Mouse (Mus musculus): ENCODE data around the gene Crebl2.
A peak's percentile ranks its signal among the peaks of the same experiment; 100 is the strongest.

Gene Crebl2

DNA sequence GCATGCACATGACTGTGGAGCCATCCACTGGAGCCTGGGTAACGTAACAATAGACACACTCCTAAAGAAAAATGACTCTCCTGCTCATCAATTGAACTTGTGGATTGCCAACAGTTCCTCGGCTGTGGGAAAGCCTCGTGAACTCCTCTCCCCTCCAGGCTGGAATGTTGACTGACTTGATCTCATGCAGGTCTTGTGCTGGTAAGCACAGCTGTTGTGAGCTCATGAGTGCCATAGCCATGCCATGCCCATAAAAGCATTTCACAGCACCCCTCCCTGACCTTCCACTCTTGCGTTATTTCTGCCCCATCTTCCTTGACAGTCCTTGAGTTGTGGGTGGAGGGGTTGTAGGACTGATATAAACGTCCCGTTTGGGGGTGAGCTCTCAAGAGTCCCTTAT is 9.5 kb upstream of the Crebl2 start:
- DNase-seq (ENCODE audit: low read depth, low spot score): no peak

DNA sequence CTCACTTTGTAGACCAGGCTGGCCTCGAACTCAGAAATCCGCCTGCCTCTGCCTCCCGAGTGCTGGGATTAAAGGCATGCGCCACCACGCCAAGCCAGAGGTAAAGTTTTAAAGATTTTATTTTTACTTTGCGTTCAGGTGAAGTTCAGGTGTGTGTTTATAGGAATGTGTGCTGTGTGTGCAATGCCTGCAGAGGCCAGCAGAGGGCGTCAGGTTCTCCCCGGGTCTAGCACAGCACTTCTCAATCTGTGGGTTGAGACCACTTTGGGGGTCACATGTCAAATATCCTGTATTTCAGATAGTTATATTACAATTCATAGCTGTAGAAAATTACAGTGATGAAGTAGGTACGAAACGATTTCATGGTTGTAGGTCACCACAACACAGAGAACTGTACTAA is 7.1 kb upstream of the Crebl2 start:
- peak; percentile 43 for DNase-seq (ENCODE audit: low read depth, low spot score)

DNA sequence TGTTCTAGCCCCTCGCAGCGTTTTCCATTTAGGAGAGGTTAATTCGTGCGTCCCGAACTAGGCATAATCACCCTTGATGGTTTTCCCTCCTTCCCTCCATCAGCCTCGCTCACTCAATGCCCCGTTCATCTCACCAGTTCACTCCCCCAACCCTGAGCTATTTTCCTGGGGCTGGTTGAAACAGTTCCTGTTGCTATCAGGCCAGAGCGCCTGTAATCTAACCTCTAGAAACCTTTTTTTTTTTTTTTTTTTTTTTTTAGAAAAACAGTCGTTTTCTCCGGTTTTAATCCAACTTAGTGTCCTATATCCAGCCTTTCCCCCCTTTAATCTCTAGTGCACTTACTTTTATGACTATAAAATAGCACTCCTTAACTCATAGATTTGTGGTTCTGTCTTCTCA is 822 bp downstream of the Crebl2 start:
- no peak for DNase-seq (ENCODE audit: low read depth, low spot score)

DNA sequence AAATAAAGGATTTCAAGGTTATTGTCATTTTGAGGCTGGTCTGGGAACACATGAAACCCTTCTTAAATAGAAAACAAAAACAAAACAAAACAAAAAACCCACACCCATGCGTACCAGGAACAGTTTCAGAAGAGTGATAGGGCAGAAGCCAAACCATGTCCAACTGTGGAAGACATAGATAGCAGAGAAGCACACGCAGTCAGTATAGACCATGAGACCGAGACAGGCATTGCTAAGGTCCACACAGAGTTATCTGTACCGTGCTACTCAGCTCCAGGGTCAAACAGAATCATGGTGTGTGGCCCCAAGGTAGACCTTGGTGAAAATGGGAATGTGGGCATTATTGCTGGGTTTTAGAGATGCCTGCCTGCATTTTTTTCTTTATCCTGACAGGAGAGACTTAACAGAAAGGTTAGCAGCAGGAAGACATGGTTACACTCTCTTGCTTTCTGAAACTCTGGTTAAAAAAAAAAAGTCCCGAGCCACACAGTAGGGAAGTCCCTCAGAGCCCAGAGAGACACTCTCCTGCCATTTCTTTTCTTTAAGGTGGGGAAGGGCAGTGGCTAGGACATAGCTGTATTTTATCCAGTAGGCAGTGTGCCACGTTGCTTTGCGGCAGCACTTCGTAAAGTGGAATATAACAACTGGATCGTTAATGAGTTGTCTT is 4.8 kb downstream of the Crebl2 start:
- DNase-seq (ENCODE audit: low read depth, low spot score): peak; percentile 55

DNA sequence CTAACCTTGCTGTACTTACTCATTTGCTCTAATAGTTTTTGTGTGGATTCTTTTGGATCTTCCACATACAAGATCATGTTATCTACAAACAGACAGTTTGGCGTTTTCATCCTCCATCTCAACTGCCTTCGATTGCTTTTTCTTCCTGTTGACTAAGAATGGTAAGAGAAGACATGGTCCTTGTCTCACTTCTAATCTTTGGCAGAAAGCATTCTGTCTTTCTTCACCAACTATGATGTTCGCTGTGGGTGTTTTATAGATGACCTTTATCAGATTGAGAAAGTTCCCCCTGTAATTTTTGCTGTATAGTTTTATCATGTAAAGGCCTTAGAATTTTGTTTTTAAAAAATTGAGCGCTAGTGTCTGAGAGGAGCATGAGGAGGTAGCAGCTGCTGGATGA is 8.2 kb downstream of the Crebl2 start:
- no peak for DNase-seq (ENCODE audit: low read depth, low spot score)

DNA sequence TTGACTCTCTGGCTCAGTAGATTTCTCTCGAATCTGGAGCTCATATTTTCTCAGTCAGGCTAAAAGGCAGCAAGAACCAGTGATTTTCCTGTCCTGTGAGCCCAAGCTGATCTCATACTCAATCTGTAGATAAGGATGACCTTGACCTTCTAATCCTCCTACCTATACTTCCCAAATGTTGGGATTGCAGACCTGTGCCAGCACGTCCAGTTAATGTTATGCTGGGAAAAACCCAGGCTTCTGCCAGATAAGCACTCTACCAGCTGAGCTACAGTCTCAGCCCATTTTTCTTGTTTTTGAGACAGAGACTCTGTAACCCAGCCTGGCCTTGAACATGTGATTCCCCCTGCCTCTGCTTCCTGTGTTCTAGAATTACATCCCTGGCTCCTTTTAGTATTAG is 10.4 kb downstream of the Crebl2 start:
- no peak for DNase-seq (ENCODE audit: low read depth, low spot score)

DNA sequence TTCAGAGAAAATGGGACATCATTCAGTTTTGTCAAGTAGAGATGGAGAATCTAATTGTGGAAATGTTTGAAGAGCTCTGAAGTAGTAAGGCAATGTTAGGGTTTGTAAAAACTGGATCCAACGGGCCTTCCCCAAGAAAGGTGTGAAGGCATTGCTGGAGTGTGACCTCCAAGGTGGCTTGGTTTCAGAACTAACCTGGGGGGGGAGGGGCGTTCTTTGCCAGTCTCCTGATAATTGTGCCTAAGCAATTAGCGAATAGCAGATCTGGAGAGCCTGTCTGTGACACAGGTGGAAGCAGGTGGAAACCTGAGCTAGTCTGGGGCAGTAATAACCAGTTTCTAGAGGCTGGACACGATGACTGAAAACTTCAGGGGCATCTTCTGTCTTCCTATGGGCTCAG is 15.8 kb downstream of the Crebl2 start:
- DNase-seq (ENCODE audit: low read depth, low spot score): no peak

DNA sequence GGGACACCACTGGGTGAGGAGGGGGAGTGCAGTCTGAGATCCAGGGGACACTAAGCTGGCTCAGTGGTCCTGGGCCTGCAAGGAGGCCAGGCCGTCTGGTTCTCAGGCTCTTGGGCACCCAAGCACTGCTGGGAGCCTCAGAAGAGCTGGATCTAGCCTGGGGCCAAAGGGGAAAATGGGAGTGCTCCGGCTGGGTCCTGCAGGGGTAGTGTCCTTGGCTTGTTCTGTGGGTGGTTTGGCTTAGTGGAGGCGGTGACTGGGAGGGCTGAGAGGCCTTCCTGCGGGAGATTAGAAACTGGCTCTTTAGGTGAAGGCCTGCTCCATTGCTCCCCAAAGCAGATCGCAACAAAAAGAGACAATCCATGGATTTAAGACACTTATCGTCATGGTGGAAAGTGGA is 16.4 kb downstream of the Crebl2 start:
- no peak for DNase-seq (ENCODE audit: low read depth, low spot score)

DNA sequence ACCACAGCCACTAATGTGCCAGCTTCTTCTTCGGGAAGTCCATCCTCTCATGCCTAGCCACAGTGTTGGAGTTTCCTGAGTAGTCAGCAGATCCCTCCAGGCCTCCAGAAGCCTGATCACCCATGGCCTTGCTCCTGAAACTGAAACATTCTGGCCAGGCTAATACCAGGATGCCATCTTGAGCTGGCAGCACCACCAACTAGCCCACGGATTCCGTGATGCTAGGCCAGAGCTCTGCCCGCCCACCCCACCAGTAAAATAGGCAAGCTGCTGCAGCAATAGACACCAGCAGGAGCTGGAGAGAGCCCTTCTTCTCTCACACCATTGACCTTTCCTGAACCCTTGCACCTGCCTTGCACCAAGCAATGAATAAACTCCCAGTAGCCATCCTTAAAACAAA is 17.6 kb downstream of the Crebl2 start:
- no peak for DNase-seq (ENCODE audit: low read depth, low spot score)

DNA sequence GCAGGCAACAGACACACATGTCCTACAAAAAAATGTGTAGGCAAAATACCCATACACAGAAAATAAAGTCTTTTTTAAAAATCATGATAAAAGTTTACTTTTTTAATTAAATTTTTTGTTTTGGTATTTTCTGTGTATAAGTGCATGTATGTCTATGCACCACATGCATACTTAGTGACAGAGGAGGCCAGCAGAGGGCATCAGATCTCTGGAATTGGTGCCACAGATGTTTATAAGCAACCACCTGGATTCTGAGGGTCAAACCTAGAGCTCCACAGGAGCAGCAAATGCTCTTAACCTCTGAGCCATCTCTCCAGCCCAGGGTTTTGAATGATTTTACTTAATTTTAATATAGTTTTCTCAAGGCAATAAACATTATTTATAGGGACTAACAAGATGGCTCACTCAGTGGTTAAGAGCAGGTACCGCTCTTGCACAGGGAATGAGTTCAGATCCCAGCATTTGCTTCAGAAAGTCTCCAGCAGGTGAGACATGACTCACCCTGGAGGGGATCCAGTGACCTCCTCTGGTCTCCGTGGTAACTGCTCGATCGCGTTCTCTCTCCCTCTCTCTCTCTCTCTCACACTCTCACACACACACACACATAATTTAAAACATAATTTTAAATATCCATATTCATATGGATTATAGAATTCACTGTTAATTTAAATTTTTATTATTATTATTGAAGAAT is 18.4 kb downstream of the Crebl2 start:
- peak; percentile 65 for DNase-seq (ENCODE audit: low read depth, low spot score)

DNA sequence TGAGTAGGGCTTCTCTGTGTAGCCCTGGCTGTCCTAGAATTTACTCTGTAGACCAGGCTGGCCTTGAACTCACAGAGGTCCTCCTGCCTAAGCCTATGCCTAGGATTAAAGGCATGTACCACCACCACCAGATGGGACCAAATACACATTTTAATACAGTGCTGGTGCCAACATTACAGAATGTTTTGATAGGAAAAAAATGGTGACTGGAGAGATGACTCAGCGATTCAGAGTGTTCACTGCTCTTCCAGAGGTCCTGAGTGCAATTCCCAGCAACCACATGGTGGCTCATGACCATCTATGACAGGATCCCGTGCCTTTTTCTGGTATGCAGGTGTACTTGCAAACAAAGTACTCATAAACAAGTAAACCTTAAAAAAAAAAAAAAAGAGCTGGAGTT is 19.5 kb downstream of the Crebl2 start:
- no peak for DNase-seq (ENCODE audit: low read depth, low spot score)

DNA sequence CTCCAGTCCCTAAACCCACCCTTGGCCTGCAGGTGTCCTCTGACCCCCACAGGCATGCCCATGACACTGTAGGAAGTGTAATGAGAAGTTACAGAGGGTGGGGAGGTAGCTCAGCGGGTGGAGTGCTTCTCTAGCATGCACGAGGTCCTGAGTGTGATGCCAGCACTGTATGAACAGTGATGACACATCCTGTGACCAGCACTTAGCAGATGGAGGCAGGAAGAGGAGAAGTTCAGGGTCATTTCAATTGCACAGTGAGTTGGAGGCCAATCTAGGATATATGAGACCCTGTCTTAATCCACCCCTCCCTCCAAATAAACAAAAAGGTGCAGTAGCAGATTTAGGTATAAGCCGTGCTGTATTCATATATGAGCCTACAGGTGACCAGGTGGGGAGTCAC is 20.0 kb downstream of the Crebl2 start:
- no peak for DNase-seq (ENCODE audit: low read depth, low spot score)

DNA sequence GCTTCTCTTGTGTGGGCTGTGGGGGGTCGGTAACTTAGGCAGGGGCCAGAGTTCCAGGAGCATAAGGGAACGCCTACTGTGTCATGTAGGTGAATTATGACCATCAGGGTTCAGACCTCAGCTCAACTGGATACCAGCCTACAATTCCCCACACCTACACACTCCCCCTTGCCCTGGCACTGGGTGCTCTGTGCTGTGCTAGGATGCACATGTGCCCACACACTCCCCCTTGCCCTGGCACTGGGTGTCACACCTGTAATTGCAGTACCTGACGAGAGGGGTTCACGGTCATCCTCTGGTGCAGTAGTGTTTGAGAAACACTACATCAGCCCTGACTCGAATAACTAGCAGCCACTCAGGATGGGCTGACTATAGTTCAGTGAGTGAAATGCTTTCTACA is 24.8 kb downstream of the Crebl2 start:
- no peak for DNase-seq (ENCODE audit: low read depth, low spot score)

DNA sequence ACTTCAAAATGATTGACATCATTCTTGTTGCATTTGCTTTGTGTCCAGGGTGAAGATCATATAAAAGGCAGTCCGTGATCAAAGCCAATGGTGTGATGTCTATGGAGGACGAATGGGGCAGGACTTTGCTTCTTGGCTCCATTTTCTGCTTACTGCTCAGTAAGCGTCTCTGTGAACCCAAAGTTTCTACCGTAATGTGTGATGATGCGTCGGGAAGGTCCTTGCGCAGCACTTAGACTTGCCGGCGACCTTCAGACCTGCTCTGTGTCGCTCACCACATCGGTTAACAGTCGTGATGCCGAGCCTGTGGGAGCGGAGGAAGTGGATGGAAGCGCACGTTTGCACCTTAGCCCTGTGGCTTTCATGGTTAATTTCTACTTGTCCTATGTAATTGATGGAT is 26.0 kb downstream of the Crebl2 start:
- DNase-seq (ENCODE audit: low read depth, low spot score): no peak

DNA sequence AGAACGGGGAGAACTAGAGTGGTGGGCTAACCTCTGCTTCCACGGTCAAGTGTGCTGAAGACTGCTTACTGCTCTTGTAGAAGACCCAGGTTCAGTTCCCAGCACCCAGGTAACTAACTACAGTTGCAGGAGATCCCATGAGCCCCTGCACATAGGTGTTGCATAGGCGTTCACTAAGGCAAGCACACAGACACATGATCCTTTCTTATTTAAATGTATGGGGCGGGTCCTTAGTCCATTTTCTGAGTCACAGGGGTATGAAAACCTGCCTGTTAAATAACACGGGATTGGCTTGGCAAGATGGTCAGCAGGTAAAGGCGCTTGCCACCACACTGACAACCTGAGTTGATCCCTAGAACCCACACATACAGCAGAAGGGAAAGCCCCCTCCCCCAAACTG is 29.1 kb downstream of the Crebl2 start:
- DNase-seq (ENCODE audit: low read depth, low spot score): no peak

DNA sequence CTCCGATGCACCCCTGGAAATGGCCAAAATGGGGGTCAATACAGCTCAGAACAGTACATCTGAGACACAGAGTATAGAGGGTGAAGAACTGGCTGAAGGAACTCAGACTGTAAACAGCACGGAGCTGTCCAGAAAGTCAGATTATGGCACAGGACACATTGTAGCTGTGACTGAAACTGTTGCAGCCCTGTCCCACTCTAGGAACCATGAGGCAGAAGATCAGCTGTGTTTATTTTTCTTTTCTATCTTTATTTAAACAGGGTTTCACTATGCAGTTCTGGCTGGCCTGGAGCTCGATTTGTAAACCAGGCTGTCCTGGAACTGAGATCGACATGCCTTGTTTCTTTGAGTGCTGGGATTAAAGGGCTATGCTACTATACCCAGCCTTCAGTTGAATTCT is 30.3 kb downstream of the Crebl2 start:
- DNase-seq (ENCODE audit: low read depth, low spot score): no peak

DNA sequence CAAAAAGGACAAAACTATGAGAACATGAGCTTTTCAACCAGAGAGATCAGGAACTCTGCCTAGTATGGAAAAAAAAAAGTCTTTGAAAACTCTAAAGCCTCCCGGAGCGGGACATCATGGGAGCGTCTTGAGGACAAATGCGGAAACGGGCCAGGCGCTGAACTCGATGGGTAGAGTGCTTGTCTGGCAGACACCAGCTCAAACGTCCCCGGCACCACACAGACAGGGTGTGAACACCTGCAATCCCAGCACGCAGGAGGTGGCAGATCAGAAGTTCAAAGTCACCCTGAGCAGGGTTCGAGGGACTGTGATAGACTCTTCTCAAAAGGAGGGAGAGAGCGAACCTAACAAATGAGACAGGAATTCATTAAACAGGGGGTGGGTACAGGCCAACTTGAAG is 31.4 kb downstream of the Crebl2 start:
- DNase-seq (ENCODE audit: low read depth, low spot score): no peak

DNA sequence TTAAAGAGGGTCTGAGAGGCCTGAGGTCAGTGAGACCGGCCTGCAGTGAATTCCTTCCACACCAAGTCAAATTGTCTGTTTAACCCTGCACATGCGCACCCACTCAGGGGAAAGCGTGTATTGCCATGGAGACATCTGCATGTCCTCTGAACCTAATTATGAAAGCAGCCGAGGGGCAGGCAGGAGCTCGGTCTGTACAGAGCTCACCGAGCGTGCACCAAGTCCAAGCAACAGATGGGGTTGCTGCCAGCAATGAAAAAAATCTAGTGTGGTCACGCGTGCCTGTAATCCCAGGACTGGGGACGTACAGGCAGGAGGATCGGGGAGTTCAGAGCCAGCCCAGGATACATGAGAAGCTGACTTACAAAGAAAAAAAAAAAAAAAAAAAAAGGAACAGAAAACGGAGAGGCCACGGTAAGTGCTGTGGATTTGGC is 32.7 kb downstream of the Crebl2 start:
- no peak for DNase-seq (ENCODE audit: low read depth, low spot score)

DNA sequence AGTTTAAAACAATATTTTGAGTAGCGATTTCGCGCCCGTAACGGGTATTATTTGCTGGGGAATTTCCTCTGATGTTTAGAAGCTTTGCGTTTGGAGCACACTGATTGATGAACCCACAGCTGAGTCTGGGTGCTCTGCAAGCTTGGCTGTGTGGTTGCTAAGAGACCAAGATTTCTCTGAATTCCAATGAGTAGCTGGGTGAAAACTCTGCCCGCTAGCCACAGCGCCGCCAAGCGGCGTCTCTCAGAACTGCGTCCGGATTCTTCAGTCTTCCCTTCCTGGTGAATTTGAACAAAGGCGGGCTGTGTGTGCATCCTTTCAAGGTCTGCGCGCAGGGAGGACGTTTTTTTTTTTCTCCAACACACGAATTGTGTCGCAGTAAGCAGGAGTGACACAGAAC is 33.2 kb downstream of the Crebl2 start:
- DNase-seq (ENCODE audit: low read depth, low spot score): peak; percentile 90

DNA sequence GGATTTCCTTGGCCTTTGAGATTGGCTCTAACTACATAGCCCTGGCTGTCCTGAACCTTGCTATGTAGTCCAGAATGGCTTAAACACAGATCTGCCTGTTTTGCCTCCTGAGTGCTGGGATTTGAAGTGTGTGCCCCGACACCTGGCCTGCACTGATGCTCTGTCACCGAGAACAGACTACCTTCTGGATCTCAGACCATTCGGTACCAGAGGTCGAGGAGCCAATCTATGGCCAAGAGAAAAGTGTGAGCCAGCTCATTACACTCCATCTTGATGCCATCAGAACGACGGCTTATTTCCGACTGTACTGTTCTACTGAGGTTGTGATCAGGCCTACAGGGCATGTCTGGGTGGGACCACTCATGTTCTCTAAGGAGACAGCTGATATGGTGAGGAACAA is 36.2 kb downstream of the Crebl2 start:
- no peak for DNase-seq (ENCODE audit: low read depth, low spot score)

DNA sequence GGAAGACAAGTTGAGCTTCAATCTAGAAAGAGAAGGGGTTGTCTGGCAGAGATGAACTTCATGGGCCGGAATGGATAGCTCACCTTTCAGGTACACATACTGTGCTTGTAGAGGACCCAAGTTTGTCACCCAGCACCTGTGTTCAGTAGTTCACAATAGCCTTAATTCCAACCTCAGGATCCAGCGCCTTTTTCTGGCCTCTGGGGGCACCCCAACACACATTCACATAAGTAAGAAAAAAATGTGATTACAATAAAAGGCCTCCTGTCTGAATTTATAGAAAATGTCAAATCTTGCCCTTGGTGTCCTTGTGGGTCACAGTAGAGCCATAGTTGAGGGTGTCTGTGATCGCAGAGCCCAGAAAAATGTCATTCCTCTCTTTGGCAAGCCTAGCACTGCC is 37.4 kb downstream of the Crebl2 start:
- DNase-seq (ENCODE audit: low read depth, low spot score): peak; percentile 61

DNA sequence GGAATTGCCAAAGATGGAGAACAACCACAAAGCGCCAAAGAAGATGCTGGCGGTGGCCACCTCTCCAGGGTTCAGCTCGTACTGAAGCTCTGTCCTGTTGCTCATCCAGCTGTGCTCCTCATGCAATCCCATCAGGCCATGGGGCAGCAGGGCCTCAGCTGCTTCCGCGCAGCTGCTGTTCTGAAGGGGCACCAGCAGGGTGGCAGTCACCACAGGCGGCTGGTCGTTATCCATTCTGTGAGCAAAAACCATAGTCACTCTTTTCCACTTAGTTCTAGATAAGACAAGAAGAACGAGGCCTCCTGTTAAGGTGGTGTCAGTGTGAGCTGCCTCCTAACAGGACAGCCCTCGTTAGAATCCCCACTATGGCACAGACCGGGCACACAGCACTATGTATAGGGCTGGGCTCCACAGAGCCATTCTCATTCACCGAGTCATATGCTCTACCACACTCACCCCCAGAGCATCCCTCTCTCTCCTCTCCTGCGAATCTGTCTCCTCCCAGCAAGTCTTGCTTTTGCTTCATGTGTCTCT is 40.3 kb downstream of the Crebl2 start:
- no peak for DNase-seq (ENCODE audit: low read depth, low spot score)

DNA sequence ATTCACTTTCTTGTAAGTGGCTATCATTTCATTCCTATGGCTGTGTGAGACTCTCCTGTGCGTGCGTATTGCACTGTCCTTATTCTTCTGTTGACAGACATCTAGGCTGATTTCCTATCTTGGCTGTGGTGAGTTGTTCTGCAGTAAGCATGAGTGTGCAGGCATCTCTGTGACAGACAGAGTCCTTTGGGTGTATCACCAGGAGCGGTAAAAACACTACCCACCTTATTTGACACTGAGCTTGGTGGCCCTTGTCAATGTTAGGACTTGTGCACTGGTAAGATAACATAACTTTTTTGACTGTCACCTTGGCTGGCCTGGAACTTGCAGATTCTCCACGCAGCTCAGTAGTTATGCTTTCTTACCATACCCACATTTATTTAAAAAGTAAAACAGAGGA is 40.9 kb downstream of the Crebl2 start:
- DNase-seq (ENCODE audit: low read depth, low spot score): no peak
